Mouse (Mus musculus) neural tube, embryonic 13.5 days (tissue): ENCODE data around the gene Serpina1d. TPM values are rescaled to one million over a fixed set of nuclear protein-coding genes. Genes with fewer than 3 reads are reported as not detected.
"Not testable (repeated sequence)": the region's sequence is repeated elsewhere in the genome, so short reads cannot be mapped to it uniquely, and the experiment has no call there.

Source experiments
- ATAC-seq: fragments of 200-750 bp; cut with Nextera tagmentation; 2 replicates; pipeline ENCODE4 v1.8.0; 2017; ENCODE audit warnings: low read depth, mild to moderate bottlenecking, moderate TSS enrichment, moderate library complexity
- H3K27ac ChIP-seq: fragments of 300-500 bp; sonication (generic); replicated peaks from 2 replicates; pipeline ENCODE4 v1.5.1; 2015; ENCODE audit warnings: moderate library complexity, mild to moderate bottlenecking, inconsistent platforms
- H3K27me3 ChIP-seq: fragments of 300-500 bp; sonication (generic); 2 replicates; pipeline ENCODE4 v1.6.1; 2015; ENCODE audit warnings: mild to moderate bottlenecking, inconsistent platforms
- H3K36me3 ChIP-seq: fragments of 300-500 bp; sonication (generic); 2 replicates; pipeline ENCODE4 v1.6.1; 2015; ENCODE audit warnings: mild to moderate bottlenecking, inconsistent platforms
- H3K4me1 ChIP-seq: fragments of 300-500 bp; sonication (generic); replicated peaks from 2 replicates; pipeline ENCODE4 v1.6.1; 2015; ENCODE audit warnings: inconsistent platforms
- H3K4me2 ChIP-seq: fragments of 300-500 bp; sonication (generic); 2 replicates; pipeline ENCODE4 v1.6.1; 2015; ENCODE audit warnings: inconsistent platforms, mild to moderate bottlenecking, moderate library complexity
- H3K4me3 ChIP-seq: fragments of 300-500 bp; sonication (generic); 2 replicates; pipeline ENCODE4 v1.5.1; 2015; ENCODE audit warnings: mild to moderate bottlenecking, inconsistent platforms
- H3K9ac ChIP-seq: fragments of 300-500 bp; sonication (generic); 2 replicates; pipeline ENCODE4 v1.6.1; 2015; ENCODE audit warnings: moderate library complexity, mild to moderate bottlenecking, inconsistent platforms
- H3K9me3 ChIP-seq: fragments of 300-500 bp; sonication (generic); 2 replicates; pipeline ENCODE4 v1.6.1; 2016; ENCODE audit warnings: inconsistent platforms
- WGBS: fragments of 180-500 bp; shearing (Covaris S2); methylation state at CpG from one replicate; pipeline ENCODE4 v1.1.7; 2015; 5-methylcytosine and 5-hydroxymethylcytosine counted together
- polyA plus RNA-seq: library from polyadenylated mRNA; unstranded; fragments of >200 nt; fragmentation: Nextera tagmentation; extraction: Ambion mirVana; gene quantifications from 2 replicates; pipeline ENCODE4 v1.2.1, GENCODE M21; 2015

Gene Serpina1d
- not detected in 2 replicates for polyA plus RNA-seq

- not testable (repeated sequence) for H3K4me2 ChIP-seq, H3K27me3 ChIP-seq, H3K4me3 ChIP-seq, H3K4me1 ChIP-seq, H3K36me3 ChIP-seq, ATAC-seq, H3K27ac ChIP-seq, H3K9me3 ChIP-seq, H3K9ac ChIP-seq
- 85% methylated on average over 6 of the region's 6 CpGs for WGBS
Observed at GRCm38 (mm10) chr12:103773246-103773851, at the start of gene Serpina1d. Serpina1d (minus strand) TSS chr12:103773592.

DNA sequence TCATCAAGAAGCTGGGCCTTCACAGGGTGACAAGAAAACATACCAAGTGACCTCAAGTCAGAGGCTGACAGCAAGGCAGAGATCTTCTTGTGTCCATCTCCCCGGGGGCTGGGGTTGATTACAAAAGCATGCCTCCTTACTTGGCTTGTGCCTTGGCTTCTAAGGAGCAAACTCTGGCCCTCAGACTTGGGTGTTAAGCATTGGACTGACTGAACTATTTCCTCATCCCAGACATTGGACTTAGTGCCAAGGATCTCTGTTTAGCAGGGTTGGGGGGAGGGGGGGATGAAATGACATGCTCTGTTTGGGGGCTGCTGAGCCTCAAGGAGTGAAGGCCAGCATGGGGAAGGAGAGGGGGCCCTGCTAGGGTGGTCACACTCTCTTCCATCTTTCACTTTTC, 2.8 kb downstream of the Serpina1d start:
- not testable (repeated sequence) for H3K4me3 ChIP-seq, H3K4me1 ChIP-seq, ATAC-seq, H3K27me3 ChIP-seq, H3K9ac ChIP-seq, H3K9me3 ChIP-seq, H3K36me3 ChIP-seq, H3K4me2 ChIP-seq, H3K27ac ChIP-seq
- WGBS: 81% methylated on average over 1 of the region's 1 CpGs

GRCm38 (mm10) chr12:103763083-103763482, 10.3 kb downstream of the Serpina1d start:
- WGBS: 79% methylated on average over 3 of the region's 3 CpGs

DNA sequence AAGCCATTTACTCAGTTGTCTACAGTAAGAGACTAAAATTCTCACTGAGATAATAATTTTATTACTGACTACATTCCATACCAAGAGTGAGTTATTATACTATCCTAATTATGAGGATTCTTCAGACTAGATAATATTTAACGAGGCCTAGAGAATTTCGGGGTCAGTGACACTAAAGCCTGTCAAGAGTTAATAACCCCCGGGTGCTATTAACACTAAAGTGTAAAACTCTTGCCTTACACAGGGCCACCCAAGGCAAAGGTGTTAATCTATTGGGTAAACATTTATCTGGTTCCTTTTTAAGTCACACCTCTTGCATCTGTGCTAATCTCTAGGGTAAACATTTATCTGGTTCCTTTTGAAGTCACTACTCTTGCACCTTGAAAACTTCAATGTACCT, 13.1 kb downstream of the Serpina1d start:
- not testable (repeated sequence) for H3K27ac ChIP-seq, H3K4me2 ChIP-seq, H3K9me3 ChIP-seq, H3K4me3 ChIP-seq, H3K4me1 ChIP-seq, H3K9ac ChIP-seq, H3K36me3 ChIP-seq, H3K27me3 ChIP-seq, ATAC-seq
- WGBS: 89% methylated on average over 3 of the region's 3 CpGs

More at GRCm38 (mm10) chr12:103763083-103763482, 10.3 kb downstream of the Serpina1d start:
- H3K27me3 ChIP-seq, H3K4me1 ChIP-seq, H3K4me2 ChIP-seq, ATAC-seq, H3K9ac ChIP-seq, H3K27ac ChIP-seq, H3K36me3 ChIP-seq, H3K4me3 ChIP-seq, H3K9me3 ChIP-seq: not testable (repeated sequence)

DNA sequence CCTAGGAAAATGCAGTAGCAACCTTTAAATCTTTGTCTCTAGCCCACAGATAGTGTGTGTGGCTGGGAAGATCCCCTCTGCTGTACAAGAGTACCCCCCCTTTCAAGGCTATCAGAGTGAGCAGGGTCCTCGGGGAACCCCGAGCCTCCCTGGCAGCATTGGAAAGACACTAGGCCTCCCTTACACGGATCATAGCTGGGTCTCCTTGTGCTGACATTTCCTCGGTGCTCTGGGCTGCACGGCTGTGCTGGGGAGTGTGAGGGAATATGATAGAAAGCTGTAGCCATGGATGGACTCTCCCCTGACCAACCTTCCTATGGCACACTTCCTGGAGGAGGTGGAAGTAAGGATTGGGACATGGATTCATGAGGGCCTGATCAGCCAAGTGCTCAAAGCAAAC, 27.4 kb downstream of the Serpina1d start:
- H3K27ac ChIP-seq, H3K4me2 ChIP-seq, H3K4me1 ChIP-seq, H3K9ac ChIP-seq, H3K27me3 ChIP-seq, H3K36me3 ChIP-seq, H3K9me3 ChIP-seq, H3K4me3 ChIP-seq, ATAC-seq: not testable (repeated sequence)
- WGBS: 89% methylated on average over 5 of the region's 5 CpGs

- not testable (repeated sequence) for H3K36me3 ChIP-seq, H3K4me2 ChIP-seq, ATAC-seq, H3K27me3 ChIP-seq, H3K9ac ChIP-seq, H3K4me3 ChIP-seq, H3K9me3 ChIP-seq, H3K4me1 ChIP-seq, H3K27ac ChIP-seq
- 86% methylated on average over 6 of the region's 6 CpGs for WGBS
Observed at GRCm38 (mm10) chr12:103737791-103738580, 35.4 kb downstream of the Serpina1d start.

DNA sequence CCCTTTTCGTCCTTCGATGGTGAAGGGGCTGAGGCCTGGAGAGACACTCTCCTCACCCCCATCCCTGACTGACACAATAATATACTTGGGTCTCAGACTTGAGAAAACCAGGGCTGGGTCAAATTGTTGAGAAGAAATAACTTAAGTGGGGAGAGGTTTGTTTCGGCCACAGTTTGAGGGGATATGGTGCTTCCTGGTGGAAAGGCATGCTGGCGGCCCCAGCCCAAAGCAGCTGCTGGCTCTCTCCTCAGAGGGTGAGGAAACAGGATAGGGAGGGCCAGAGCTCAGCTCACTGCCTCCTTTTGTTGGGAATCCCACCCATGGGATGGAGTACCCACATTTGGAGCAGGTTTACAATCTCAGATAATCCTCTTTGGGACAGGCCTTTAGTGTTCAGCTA, 37.8 kb downstream of the Serpina1d start:
- not testable (repeated sequence) for H3K27me3 ChIP-seq, H3K36me3 ChIP-seq, H3K4me3 ChIP-seq, ATAC-seq, H3K9me3 ChIP-seq, H3K9ac ChIP-seq, H3K4me1 ChIP-seq, H3K4me2 ChIP-seq, H3K27ac ChIP-seq
- 74% methylated on average over 4 of the region's 4 CpGs for WGBS

GRCm38 (mm10) chr12:103735101-103735500, 38.3 kb downstream of the Serpina1d start:
- 87% methylated on average over 4 of the region's 4 CpGs for WGBS
- H3K36me3 ChIP-seq, H3K4me2 ChIP-seq, H3K9me3 ChIP-seq, ATAC-seq, H3K27ac ChIP-seq, H3K4me3 ChIP-seq, H3K27me3 ChIP-seq, H3K9ac ChIP-seq, H3K4me1 ChIP-seq: not testable (repeated sequence)

Other genes starting within 250 kb of the Serpina1d start
- 1.8 and 2.0 TPM in 2 replicates for gene Ppp4r4, start 241.3 kb downstream of the Serpina1d start, polyA plus RNA-seq
- not detected in 2 replicates for gene Serpina10, start 142.1 kb downstream of the Serpina1d start, polyA plus RNA-seq
- gene Serpina6, start 116.4 kb downstream of the Serpina1d start, polyA plus RNA-seq: 0.35 and 0.36 TPM in 2 replicates
- gene Serpina16, start 97.5 kb downstream of the Serpina1d start, polyA plus RNA-seq: not detected in 2 replicates
- not detected in 2 replicates for gene Serpina1f, start 78.1 kb downstream of the Serpina1d start, polyA plus RNA-seq
- gene Serpina1b, start 56.8 kb upstream of the Serpina1d start, polyA plus RNA-seq: 0.27 TPM in 1 of 2 replicates, not detected in the other
- 0.68 TPM in 1 of 2 replicates, not detected in the other for gene Serpina1a, start 90.0 kb upstream of the Serpina1d start, polyA plus RNA-seq
- gene Serpina1c, start 131.3 kb upstream of the Serpina1d start, polyA plus RNA-seq: not detected in 2 replicates
- gene Serpina1e, start 185.4 kb upstream of the Serpina1d start, polyA plus RNA-seq: not detected in 2 replicates
- gene Serpina11, start 216.4 kb upstream of the Serpina1d start, polyA plus RNA-seq: not detected in 2 replicates
- gene Serpina9, start 240.2 kb upstream of the Serpina1d start, polyA plus RNA-seq: not detected in 2 replicates